Mouse (Mus musculus) midbrain, embryonic 15.5 days (tissue): ENCODE data around the gene Dhx34. TPM values are rescaled to one million over a fixed set of nuclear protein-coding genes. Genes with fewer than 3 reads are reported as not detected.

Experiments
- ATAC-seq: fragments of 200-750 bp; cut with Nextera tagmentation; replicated peaks from 2 replicates; pipeline ENCODE4 v1.8.0; 2017; ENCODE audit warnings: moderate TSS enrichment
- H3K27ac ChIP-seq: fragments of 300-500 bp; sonication (generic); 2 replicates; pipeline ENCODE4 v1.5.1; 2015; ENCODE audit warnings: mild to moderate bottlenecking, inconsistent platforms
- H3K27me3 ChIP-seq: fragments of 300-500 bp; sonication (generic); replicated peaks from 2 replicates; pipeline ENCODE4 v1.6.1; 2015; ENCODE audit warnings: inconsistent platforms
- H3K36me3 ChIP-seq: fragments of 300-500 bp; sonication (generic); replicated peaks from 2 replicates; pipeline ENCODE4 v1.6.1; 2015; ENCODE audit warnings: inconsistent platforms
- H3K4me1 ChIP-seq: fragments of 300-500 bp; sonication (generic); 2 replicates; pipeline ENCODE4 v1.6.1; 2015; ENCODE audit warnings: inconsistent platforms
- H3K4me2 ChIP-seq: fragments of 300-500 bp; sonication (generic); 2 replicates; pipeline ENCODE4 v1.6.1; 2015; ENCODE audit warnings: inconsistent platforms, mild to moderate bottlenecking, moderate library complexity
- H3K4me3 ChIP-seq: fragments of 300-500 bp; sonication (generic); 2 replicates; pipeline ENCODE4 v1.5.1; 2015; ENCODE audit warnings: mild to moderate bottlenecking, inconsistent platforms
- H3K9ac ChIP-seq: fragments of 300-500 bp; sonication (generic); 2 replicates; pipeline ENCODE4 v1.6.1; 2015; ENCODE audit warnings: mild to moderate bottlenecking, inconsistent platforms
- H3K9me3 ChIP-seq: fragments of 300-500 bp; sonication (generic); 2 replicates; pipeline ENCODE4 v1.6.1; 2016; ENCODE audit warnings: inconsistent platforms
- WGBS: fragments of 180-500 bp; shearing (Covaris S2); methylation state at CpG from one replicate; pipeline ENCODE4 v1.1.7; 2015; ENCODE audit warnings: mixed read lengths; 5-methylcytosine and 5-hydroxymethylcytosine counted together
- polyA plus RNA-seq: library from polyadenylated mRNA; unstranded; fragments of >200 nt; fragmentation: Nextera tagmentation; extraction: Ambion mirVana; gene quantifications from 2 replicates; pipeline ENCODE4 v1.2.1, GENCODE M21; 2015

Gene Dhx34
- polyA plus RNA-seq, 1 experiment from 2014 or later = 15.5 TPM

- Histone ChIP-seq H3K27ac (no peak overlapping the region), H3K36me3 (0 out of 2 replicates have a peak, but pooled peaks cover 33% of the 10 kb centered on the region), H3K27me3 (no peaks in the 10 kb centered on the region), H3K4me2 (no peak overlapping the region), H3K9ac (no peak overlapping the region), H3K4me3 (no peak overlapping the region), H3K9me3 (no peaks in the 10 kb centered on the region), H3K4me1 (no peaks in the 10 kb centered on the region)
- ATAC-seq = 0 out of 2 replicates have a peak, but pooled peaks have one; percentile 17
- 87% methylated on average over 10 of the region's 10 CpGs for WGBS
Measured at GRCm38 (mm10) chr7:16207496-16207895, 14.3 kb downstream of the Dhx34 start.

GRCm38 (mm10) chr7:16207076-16207475 is 14.8 kb downstream of the Dhx34 start:
- H3K9ac ChIP-seq = no peak overlapping the region
- H3K36me3 ChIP-seq = 0 out of 2 replicates have a peak, but pooled peaks cover 35% of the 10 kb centered on the region
- 88% methylated on average over 7 of the region's 7 CpGs for WGBS
- H3K27ac ChIP-seq = no peak overlapping the region
- H3K27me3 ChIP-seq = no peaks in the 10 kb centered on the region
- no peaks in the 10 kb centered on the region for H3K4me1 ChIP-seq
- no peak overlapping the region for H3K4me2 ChIP-seq
- H3K4me3 ChIP-seq = no peak overlapping the region
- H3K9me3 ChIP-seq = no peaks in the 10 kb centered on the region
- ATAC-seq = no peak

GRCm38 (mm10) chr7:16204791-16205190 is 17.0 kb downstream of the Dhx34 start:
- no peaks in the 10 kb centered on the region for H3K4me1 ChIP-seq
- no peak overlapping the region for H3K4me2 ChIP-seq
- no peak overlapping the region for H3K27ac ChIP-seq
- ATAC-seq = no peak
- no peaks in the 10 kb centered on the region for H3K9me3 ChIP-seq
- WGBS = 82% methylated on average over 9 of the region's 9 CpGs
- no peak overlapping the region for H3K4me3 ChIP-seq
- H3K36me3 ChIP-seq = peaks cover 27% of the 10 kb centered on the region; the same call in 1 of the 2 replicates
- H3K27me3 ChIP-seq = no peaks in the 10 kb centered on the region
- no peak overlapping the region for H3K9ac ChIP-seq

GRCm38 (mm10) chr7:16203505-16203903 is 18.3 kb downstream of the Dhx34 start:
- ATAC-seq = no peak
- Histone ChIP-seq H3K9me3 (no peaks in the 10 kb centered on the region), H3K27me3 (no peaks in the 10 kb centered on the region), H3K36me3 (peaks cover 21% of the 10 kb centered on the region; the same call in 1 of the 2 replicates), H3K9ac (no peak overlapping the region), H3K27ac (no peak overlapping the region), H3K4me1 (no peaks in the 10 kb centered on the region), H3K4me2 (no peak overlapping the region), H3K4me3 (no peak overlapping the region)
- 92% methylated on average over 13 of the region's 13 CpGs for WGBS

- ATAC-seq = no peak
- no peaks in the 10 kb centered on the region for H3K9me3 ChIP-seq
- H3K9ac ChIP-seq = no peak overlapping the region
- 89% methylated on average over 15 of the region's 15 CpGs for WGBS
- peaks cover 21% of the 10 kb centered on the region; the same call in 1 of the 2 replicates for H3K36me3 ChIP-seq
- no peak overlapping the region for H3K4me2 ChIP-seq
- H3K4me1 ChIP-seq = no peaks in the 10 kb centered on the region
- no peaks in the 10 kb centered on the region for H3K27me3 ChIP-seq
- no peak overlapping the region for H3K4me3 ChIP-seq
- H3K27ac ChIP-seq = no peak overlapping the region
Measured at GRCm38 (mm10) chr7:16202756-16203504, 18.9 kb downstream of the Dhx34 start.

- H3K4me1 ChIP-seq = no peaks in the 10 kb centered on the region
- peaks cover 21% of the 10 kb centered on the region; the same call in 1 of the 2 replicates for H3K36me3 ChIP-seq
- no peak overlapping the region for H3K4me3 ChIP-seq
- H3K4me2 ChIP-seq = no peak overlapping the region
- H3K27ac ChIP-seq = no peak overlapping the region
- WGBS = 89% methylated on average over 6 of the region's 6 CpGs
- H3K27me3 ChIP-seq = no peaks in the 10 kb centered on the region
- no peaks in the 10 kb centered on the region for H3K9me3 ChIP-seq
- no peak overlapping the region for H3K9ac ChIP-seq
- ATAC-seq = no peak
Measured at GRCm38 (mm10) chr7:16201136-16201535, 20.7 kb downstream of the Dhx34 start.

GRCm38 (mm10) chr7:16198540-16198939 is 23.3 kb downstream of the Dhx34 start:
- Histone ChIP-seq H3K27ac (no peak overlapping the region), H3K9ac (no peak overlapping the region), H3K27me3 (no peaks in the 10 kb centered on the region), H3K4me3 (no peak overlapping the region), H3K9me3 (no peaks in the 10 kb centered on the region), H3K4me1 (no peaks in the 10 kb centered on the region), H3K36me3 (peaks cover 21% of the 10 kb centered on the region; the same call in 1 of the 2 replicates), H3K4me2 (no peak overlapping the region)
- ATAC-seq = no peak
- 90% methylated on average over 11 of the region's 11 CpGs for WGBS

GRCm38 (mm10) chr7:16197166-16197565 is 24.7 kb downstream of the Dhx34 start:
- Histone ChIP-seq H3K9me3 (no peaks in the 10 kb centered on the region), H3K4me3 (no peak overlapping the region)

GRCm38 (mm10) chr7:16196616-16197015 is 25.2 kb downstream of the Dhx34 start:
- Histone ChIP-seq H3K9ac (no peak overlapping the region), H3K4me1 (no peaks in the 10 kb centered on the region), H3K27me3 (peaks cover 4% of the 10 kb centered on the region; the same call in 1 of the 2 replicates), H3K36me3 (peaks cover 10% of the 10 kb centered on the region; the same call in 1 of the 2 replicates), H3K27ac (no peak overlapping the region), H3K4me3 (no peak overlapping the region), H3K4me2 (no peak overlapping the region), H3K9me3 (no peaks in the 10 kb centered on the region)
- 77% methylated on average over 6 of the region's 6 CpGs for WGBS
- no peak for ATAC-seq

More at GRCm38 (mm10) chr7:16197166-16197565, 24.7 kb downstream of the Dhx34 start:
- no peak overlapping the region for H3K4me2 ChIP-seq
- no peak overlapping the region for H3K9ac ChIP-seq
- no peak for ATAC-seq
- H3K27ac ChIP-seq = no peak overlapping the region
- H3K4me1 ChIP-seq = no peaks in the 10 kb centered on the region
- WGBS = 92% methylated on average over 5 of the region's 5 CpGs
- H3K36me3 ChIP-seq = peaks cover 10% of the 10 kb centered on the region; the same call in 1 of the 2 replicates
- no peaks in the 10 kb centered on the region for H3K27me3 ChIP-seq

GRCm38 (mm10) chr7:16193702-16194101 is 28.1 kb downstream of the Dhx34 start:
- H3K4me3 ChIP-seq = no peak overlapping the region
- 0 out of 2 replicates have a peak, but pooled peaks cover 7% of the 10 kb centered on the region for H3K36me3 ChIP-seq
- H3K4me1 ChIP-seq = no peaks in the 10 kb centered on the region
- H3K4me2 ChIP-seq = no peak overlapping the region
- H3K9ac ChIP-seq = no peak overlapping the region
- 61% methylated on average over 3 of the region's 3 CpGs for WGBS
- ATAC-seq = no peak
- no peaks in the 10 kb centered on the region for H3K9me3 ChIP-seq
- H3K27me3 ChIP-seq = peaks cover 9% of the 10 kb centered on the region; the same call in 1 of the 2 replicates
- no peak overlapping the region for H3K27ac ChIP-seq

GRCm38 (mm10) chr7:16192315-16192714 is 29.5 kb downstream of the Dhx34 start:
- WGBS = 14% methylated on average over 5 of the region's 5 CpGs
- Histone ChIP-seq H3K36me3 (0 out of 2 replicates have a peak, but pooled peaks cover 1% of the 10 kb centered on the region), H3K4me1 (no peaks in the 10 kb centered on the region), H3K9ac (no peak overlapping the region), H3K4me3 (no peak overlapping the region), H3K4me2 (no peak overlapping the region), H3K27me3 (peaks cover 9% of the 10 kb centered on the region; the same call in 1 of the 2 replicates), H3K9me3 (no peaks in the 10 kb centered on the region), H3K27ac (no peak overlapping the region)
- ATAC-seq = peak; percentile 69

- Histone ChIP-seq H3K4me3 (no peak overlapping the region), H3K27me3 (peaks cover 9% of the 10 kb centered on the region; the same call in 1 of the 2 replicates), H3K27ac (no peak overlapping the region), H3K4me1 (no peaks in the 10 kb centered on the region), H3K4me2 (no peak overlapping the region), H3K9ac (no peak overlapping the region), H3K9me3 (no peaks in the 10 kb centered on the region), H3K36me3 (peaks cover 34% of the 10 kb centered on the region)
- 79% methylated on average over 8 of the region's 8 CpGs for WGBS
- no peak for ATAC-seq
Measured at GRCm38 (mm10) chr7:16187494-16187893, 34.3 kb downstream of the Dhx34 start.
